Mouse (Mus musculus) layer of hippocampus, adult 9-10 months (tissue): ENCODE measurements around the gene 2310039H08Rik.

Experiments used
- DNase-seq: peaks from one replicate; pipeline ENCODE4 v3.0.0; 2022; ENCODE audit warnings: low spot score

Gene 2310039H08Rik

DNA sequence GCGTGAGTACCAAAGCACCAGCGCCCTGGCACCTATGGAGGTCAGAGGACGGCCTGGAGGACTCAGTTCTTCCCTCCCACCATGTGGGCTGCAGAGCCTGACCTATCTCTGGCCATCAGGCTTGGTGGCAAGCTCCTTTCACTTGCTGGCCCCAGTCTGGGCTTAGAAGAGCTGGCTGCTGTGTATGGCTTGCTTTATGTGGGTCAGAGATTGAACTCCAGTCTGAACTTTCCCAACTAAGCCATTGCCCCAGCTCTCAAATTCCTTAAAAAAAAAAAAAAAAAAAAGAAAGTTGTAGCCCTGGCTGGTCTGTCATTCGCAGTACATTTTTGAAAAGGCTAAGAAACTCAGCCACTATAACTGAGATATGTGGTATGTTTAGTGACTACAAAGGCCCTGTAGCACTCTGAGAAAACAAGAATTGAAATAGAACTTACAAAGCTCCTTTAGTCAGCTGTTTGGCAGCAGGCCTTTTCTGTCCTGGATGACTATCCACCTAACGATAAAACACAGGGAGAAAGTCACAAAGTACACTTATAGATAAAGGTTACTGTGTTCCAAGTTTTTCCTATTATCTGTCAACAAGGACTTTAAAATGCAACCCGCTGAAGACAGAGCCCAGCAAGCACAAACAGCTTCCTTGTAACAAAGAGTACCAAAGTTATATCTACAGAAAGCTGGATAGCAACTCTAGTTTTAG is 36.8 kb downstream of the 2310039H08Rik start:
- DNase-seq = no peak

DNA sequence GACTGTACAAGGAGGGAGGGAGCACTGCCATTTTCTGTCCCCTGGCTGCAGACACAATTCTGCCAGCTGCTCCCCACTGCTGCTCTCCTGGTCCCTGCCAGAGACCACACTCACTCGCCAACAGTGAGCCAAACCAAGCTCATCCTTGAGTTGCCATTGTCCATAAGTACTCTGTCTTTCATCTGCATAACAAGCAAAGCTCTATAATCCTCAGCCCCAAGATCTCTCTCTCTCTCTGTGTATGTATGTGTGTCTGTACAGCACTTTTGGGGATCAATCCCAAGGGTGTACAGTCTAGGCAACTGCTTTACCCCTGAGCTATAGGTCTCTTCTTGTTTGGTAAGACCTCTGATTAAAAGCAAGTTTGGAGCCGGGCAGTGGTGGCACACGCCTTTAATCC is 38.2 kb downstream of the 2310039H08Rik start:
- DNase-seq = no peak

DNA sequence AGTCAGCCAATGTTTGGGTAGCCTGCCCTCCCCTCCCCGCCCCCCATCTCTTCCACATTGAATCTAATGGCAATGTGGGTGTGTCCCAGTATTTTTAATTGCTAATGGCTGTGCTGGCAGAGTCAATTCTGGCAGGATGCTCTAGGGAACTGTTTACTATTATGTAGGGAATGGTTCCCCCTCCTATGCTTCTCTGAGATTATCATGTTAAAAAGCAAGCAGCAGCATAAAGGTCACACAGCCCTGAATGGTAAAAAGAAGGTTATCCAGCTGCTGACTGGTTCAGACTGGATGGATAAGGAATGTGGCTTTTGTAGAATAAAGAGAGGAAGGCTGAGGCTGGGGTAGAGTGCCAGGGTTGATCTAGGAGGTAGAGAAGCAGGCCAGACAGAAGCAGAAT is 40.0 kb downstream of the 2310039H08Rik start:
- no peak for DNase-seq

DNA sequence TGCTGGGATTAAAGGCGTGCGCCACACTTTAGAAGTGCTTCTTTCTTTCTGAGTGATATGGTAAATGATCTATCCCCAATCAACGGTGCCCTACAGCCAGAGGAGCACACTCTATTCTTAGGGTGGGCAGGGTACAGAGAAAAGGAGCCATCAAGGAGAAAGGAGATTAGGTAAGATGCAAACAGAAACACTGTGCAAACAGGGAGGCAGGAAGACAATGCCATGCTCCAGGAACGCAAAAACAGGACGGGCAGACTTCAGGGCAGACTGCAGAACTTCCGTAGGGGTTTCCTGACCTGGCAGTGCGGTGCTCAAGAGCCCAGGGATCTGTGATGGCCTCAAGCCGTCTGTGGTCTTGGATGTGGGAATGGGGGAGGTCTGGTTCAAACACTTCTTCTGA is 41.2 kb downstream of the 2310039H08Rik start:
- no peak for DNase-seq

DNA sequence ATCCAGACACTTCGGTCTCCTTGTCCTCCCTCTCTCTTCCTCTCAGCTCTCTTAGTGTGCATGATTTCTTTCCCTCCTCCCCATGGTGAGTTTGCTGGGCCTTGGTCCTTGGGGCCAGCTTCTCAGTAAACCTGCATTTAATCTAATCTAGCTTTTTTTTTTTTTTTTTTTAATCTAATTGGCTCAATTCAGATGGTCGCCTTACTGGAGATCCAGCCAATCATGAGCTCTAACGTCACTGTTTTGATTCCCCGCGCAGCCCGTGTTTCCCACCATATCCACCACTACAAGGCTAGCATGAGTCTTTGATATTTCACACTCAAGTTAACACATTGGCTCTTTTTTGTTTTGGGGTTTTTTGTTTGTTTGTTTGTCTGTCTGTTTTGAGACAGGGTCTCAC is 42.1 kb downstream of the 2310039H08Rik start:
- DNase-seq = no peak

DNA sequence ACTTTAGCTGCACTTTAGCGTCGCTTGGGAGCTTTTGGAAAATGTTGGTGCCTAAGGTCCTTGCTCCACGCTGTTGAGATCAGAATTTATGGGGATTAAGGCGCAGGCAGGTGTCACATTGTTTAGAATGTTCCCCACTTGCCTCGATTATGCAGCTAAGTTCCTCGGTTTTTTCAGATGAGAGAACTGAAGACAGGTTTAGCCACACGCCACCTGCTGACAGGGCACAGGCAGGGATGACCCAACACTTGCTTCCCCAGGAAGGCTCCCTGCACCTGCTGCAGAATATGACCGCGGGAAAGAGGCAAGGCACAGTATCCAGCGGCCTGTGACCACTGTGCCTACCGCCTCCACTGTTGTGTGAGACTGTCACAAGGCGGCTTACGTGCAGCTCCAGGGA is 43.9 kb downstream of the 2310039H08Rik start:
- DNase-seq = no peak

DNA sequence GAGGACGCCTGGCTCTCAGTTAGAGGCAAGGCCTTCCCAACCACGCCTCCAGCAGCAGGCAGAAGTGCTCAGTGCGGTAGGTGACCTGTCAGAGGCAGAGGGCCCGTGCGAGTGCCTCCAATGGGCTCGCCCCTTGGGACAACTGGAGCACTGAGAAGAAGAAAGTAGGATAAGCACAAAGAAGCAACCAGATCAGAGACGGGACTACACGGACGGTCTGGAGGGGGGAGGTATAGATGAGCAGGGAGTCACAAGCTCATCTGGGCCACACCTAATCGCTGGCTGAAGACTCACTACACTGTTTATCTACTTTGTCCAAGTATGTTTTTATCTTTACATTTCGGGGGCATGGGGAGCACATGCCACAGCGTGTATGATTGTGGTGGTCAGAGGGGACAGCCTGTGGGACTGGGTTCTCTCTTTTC is 45.3 kb downstream of the 2310039H08Rik start:
- no peak for DNase-seq

DNA sequence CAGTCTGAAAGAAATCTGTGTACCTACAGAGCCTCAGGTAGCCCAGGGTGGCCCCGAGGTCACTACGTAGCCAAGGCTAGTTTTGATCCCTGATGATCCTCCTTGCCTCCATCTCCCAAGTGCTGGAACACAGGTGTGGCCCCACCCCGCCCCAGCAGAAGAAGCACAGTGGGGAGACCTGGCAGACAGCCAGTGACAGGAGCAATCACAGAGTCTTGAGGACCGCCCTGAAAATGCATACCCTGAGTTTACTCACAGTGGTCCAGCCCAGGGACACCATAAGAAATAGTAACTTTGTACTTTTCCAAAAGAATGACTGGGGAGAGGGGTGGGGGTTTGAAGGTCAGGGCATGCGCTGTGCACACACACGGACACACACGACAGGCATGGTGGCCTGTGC is 48.2 kb downstream of the 2310039H08Rik start:
- no peak for DNase-seq
